Mouse (Mus musculus) ovary, adult 18-20 months (tissue): ENCODE results near the gene Tiam2.

Experiments
- DNase-seq: peaks from one replicate; pipeline ENCODE4 v3.0.0; 2022; ENCODE audit warnings: low spot score, mixed read lengths

Tiam2 gene

GRCm38 (mm10) chr17:3396881-3397281 is 70.5 kb downstream of the Tiam2 start:
- no peak for DNase-seq

- DNase-seq = no peak
Measured at GRCm38 (mm10) chr17:3397836-3398235, 71.5 kb downstream of the Tiam2 start.

DNA sequence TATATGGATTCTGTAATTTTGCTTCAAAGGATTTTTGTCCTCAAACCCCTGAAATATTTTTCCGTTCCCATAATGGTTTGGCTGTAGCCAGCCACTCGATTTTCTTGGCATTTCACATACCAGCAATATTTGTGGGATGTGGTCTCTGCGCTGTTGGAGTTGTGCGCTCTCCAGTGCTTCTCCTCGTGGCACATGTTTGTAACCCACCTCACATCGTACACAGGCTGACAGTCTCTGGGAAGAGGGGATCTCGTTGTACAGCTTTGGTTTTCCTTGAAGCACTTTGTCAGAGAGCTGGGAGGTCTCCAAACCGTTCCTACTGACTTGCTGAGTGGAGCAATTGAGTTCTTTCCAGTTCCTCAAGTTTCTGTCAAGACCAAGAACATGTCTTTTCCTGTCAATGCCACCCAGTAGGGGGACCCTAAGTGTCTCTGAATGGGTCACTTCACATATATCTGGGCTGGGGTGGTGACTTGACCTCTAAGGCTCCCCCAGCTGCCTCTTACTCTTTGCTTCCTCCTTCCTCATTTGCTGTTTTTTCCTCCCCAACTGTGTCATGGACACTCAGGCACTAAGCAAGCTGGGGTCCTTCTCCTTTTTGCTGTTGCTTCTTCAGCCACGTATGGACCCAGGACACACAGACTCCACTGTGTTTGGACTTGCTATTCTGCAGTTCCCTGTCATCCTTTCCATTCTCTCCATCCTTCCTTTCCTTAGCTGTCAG is 79.1 kb downstream of the Tiam2 start:
- DNase-seq = no peak

GRCm38 (mm10) chr17:3407051-3407450 is 80.7 kb downstream of the Tiam2 start:
- DNase-seq = no peak

- DNase-seq = no peak
Measured at GRCm38 (mm10) chr17:3410307-3410706, 83.9 kb downstream of the Tiam2 start.

DNA sequence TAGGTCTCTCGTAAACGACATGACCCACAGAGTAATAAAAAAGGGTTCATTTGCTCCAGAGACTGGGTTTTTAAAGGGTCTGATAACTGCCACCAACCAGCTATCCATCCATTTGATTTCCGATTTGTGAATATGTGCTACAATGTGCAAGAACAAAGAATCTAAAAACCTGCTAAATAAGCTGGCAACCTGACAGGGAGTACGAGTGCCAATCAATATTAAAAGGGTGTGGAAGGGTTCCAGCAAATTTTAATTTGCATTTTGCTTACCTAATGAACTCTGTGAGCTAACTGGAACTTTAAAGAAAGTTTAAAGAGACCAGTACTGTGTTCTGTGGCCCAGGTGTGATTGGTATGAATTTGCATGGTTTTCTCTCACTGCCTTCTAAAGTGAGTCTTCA is 86.4 kb downstream of the Tiam2 start:
- DNase-seq = no peak

DNA sequence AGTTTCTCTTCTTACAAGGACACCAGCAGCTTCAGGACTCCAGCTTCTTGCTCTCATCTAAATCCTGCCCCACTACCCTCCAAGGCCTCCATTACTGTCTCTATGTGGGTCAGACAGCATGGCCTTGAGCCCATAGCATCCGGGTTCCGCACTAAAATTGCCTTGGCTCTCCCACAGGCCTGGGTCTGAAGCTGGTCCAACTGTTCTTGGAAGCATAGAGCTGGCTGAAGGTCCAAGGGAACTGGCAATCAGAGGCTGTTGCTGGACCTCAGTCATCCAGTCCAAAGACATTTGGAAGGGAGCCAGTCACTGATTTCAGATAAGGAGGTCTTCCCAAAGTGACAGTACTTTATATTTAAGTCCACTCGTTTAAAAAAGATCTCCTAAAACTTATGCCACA is 89.2 kb downstream of the Tiam2 start:
- DNase-seq = peak; percentile 61

DNA sequence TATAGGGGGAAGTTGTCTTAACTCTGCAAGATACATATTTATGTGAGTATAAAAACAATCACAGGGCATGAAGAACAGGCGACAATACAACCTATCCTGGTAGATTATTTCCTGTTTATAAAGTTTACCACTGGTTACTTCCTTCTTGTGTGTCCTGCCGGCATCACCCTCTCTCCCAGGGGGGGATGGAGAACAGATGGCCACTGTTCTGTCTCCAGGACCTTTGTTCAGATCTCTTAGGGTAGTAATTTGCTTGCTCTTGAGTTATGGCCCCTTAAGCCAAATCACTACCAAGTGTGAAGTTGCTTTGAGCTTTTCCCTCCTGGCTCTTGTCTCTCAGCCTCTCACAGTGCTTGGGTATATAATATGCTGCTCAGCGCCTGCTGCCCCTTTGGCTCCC is 90.0 kb downstream of the Tiam2 start:
- DNase-seq = no peak

- no peak for DNase-seq
Measured at GRCm38 (mm10) chr17:3419368-3419928, 93.1 kb downstream of the Tiam2 start.

GRCm38 (mm10) chr17:3420148-3420547 is 93.8 kb downstream of the Tiam2 start:
- DNase-seq = no peak

DNA sequence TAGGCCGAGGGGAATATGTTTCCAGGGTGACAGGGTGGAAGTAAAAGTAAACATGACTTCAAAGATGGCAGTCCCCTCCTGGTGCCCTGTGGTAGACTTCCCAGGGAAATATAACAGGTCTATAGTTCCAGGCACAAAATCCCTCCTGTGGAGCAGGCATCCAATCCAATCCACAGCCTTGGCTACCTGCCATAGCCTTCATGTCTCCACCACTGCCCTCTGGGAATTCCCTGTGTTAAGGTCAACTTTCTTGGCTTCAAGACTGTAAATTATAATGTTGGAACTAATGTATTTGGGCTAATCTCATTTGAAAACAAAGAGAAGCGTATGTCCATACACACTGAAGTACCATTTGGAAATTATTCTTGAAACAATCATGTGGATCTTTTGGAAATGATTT is 97.0 kb downstream of the Tiam2 start:
- DNase-seq = no peak

GRCm38 (mm10) chr17:3428659-3429058 is 102.3 kb downstream of the Tiam2 start:
- DNase-seq = no peak

DNA sequence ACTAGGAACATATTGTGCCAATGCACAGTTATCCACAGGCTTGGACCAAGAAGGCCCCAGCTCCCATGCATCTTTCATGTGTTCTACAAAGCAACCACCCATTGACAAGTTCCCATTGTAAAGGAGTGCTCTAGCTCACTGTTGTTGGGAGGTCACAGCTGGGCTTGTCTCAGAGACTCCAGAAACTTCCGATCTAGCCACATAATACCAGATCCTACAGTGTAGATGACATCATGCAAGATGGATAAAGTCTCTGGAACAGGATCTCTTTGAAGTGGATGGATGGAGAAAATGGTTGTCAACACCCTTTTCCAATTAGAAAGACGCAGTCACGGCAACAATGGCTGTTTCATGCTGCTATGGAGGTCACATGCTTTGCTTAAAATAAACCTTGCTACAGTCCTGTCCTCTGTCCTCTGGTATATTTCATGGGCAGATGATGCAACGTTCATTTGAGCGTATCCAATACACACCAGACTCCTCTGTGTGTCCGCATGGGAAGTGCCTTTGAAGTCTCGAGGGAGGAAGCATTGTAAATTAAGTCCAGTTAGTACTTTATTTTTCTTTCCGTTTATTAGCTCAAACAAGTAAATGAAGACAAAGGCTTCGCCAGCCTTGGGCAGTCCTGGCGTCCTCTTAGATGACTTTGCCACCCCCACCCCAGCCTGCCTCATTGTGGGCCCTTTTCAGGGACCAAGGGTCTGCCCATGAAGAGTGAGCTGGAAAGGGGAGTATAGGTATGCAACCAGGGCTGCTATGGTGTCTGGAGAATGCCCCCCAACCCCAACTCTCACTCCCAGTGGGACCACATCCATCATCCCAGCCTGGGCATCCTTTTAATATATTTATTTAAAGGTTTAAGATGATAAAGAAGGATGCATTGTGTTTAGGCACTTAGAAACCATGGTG is 106.5 kb downstream of the Tiam2 start:
- DNase-seq = no peak

- DNase-seq = no peak
Measured at GRCm38 (mm10) chr17:3433521-3434271, 107.3 kb downstream of the Tiam2 start.

DNA sequence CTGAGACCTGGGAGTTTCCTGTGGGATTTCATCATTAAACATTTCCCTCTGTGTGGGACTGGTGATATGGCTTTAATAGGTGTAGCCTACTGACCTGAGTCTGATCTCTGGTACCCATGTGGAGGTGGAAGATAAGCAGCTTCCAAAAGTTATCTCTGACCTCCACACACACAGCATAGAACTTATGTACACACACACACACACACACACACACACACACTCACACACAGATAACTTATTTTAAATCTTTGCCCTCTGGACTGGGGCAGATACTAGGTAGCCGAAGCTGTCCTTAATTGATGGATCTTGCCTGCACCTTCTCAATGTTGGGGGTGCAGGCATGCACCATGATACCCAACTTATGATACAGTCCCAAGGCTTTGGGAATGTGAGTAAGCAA is 108.9 kb downstream of the Tiam2 start:
- DNase-seq = no peak

DNA sequence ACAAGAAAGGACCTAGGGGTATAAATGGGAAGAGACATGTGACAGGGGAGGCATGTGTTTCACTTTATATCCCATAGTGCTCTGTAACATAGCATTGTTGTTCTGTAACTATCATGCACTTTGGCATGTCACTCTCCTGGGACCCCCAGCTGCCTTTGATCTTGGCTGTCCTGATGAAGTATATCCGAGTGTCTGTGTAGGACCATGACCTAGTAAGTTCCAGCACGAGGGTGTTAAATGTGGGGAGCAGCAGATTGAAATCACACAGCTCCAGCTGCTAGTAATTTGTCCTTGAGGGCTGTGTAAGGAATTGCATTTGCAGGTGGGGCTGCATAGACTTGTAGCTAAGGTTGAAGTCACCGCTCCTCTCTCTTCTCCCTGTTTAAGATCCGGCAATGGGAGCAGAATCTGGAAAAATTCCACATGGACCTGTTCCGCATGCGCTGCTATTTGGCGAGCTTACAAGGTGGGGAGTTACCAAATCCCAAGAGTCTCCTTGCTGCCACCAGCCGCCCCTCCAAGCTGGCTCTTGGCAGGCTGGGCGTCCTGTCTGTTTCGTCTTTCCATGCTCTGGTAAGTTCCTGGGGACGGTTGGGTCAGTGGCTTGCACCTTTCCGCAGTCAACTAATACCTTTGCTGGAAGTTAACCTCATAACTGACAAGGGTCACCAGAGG is 110.6 kb downstream of the Tiam2 start:
- no peak for DNase-seq

DNA sequence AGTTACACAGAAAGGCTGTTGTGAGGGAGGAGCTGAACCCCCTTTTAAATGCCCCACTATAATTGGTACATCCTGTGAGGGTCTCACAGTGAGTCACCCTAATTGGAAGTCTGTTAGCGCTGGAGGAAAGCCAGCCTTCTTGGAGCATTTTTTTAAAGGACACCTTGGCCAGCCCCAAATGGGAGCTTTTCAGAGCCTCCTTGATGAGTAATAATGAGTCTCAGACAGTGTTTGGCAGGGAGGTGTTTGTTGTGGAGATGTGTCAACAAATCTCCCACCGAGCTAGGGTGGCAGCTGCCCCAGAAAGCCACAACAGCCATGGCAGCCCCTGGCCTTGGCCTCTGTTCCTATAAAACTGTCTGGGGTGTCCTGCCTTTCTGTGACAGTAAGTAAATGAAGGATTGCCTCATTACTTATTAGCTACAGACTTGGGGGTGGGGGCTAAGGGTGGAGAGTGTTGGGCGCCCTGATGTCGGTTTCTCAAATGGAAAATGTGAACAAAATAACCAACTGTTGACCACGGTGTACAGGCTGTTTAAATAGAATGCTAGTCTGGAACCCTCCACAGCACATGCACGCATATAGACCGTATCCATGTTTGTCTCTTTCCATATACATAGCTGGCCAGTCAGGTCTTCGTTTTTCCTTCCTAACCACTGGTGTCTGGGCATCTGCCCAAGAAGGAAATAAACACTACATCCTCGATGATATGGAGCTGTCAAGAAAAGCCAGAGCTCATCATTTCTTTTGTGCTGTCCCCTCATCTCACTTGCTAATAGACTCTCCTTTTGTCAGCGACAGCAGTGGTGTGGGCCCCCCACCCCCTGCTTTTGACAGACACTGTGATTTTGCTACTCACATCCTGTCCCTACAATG is 116.4 kb downstream of the Tiam2 start:
- DNase-seq = no peak

DNA sequence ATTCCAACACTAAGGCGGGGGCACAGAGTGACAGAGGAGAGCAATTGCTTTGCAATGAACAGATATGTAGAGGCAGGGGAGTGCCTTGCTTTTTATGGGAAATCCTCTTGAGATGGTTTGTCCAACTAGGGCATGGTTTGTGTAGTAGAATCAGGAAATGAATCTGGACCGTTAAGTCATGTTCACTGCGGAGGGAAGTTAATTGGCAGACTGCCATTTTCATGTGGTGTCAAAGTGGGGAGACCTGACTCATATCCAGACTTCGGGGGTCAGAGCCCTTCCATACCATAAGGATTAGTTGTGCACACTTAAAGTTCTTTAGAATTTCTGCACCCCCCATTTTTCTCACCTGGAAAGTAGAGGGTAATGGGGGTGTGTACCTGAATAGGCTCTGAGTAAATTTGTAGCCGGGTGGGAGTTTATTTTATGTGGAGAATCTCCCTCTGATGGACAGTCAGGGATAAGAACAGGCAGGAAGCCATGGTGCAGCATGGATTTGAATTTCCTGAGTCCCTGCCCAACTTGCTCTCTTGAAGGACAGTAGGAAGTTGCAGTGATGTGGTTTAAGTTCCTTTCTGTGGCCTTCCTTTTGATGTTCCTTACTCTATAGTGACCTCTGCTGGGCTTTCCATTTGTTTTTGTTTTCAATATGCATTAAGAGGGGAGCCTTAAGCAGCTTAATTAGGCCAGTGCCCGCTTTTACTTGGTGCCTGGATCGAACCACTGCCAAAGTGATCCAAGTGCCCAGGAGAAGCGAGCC is 120.0 kb downstream of the Tiam2 start:
- no peak for DNase-seq

GRCm38 (mm10) chr17:3448725-3449124 is 122.4 kb downstream of the Tiam2 start:
- DNase-seq = no peak

GRCm38 (mm10) chr17:3451077-3451476 is 124.7 kb downstream of the Tiam2 start:
- DNase-seq = peak; percentile 11
